Mouse (Mus musculus) CH12F3 (cell line): ENCODE measurements around the gene Tbx10.
"Not testable (repeated sequence)": the region's sequence is repeated elsewhere in the genome, so short reads cannot be mapped to it uniquely, and the experiment has no call there.

Source experiments
- in situ Hi-C: fragments of 300-500 bp; cut with MboI; formaldehyde crosslinking; loops from 2 replicates; pipeline ENCODE4 v1.14.3; 2020; ENCODE audit warnings: low sequenced_read_pairs

Tbx10 gene

GRCm38 (mm10) chr19:4040941-4041340 lies 48.4 kb downstream of the Tbx10 start:
- in situ Hi-C loops, result not testable (repeated sequence)

- in situ Hi-C loops, result not testable (repeated sequence)
These were observed 48.9 kb downstream of the Tbx10 start for GRCm38 (mm10) chr19:4041500-4041899.

- in situ Hi-C loops, result no loop called here
These were observed 49.6 kb downstream of the Tbx10 start for GRCm38 (mm10) chr19:4042124-4042523.

- in situ Hi-C loops, result not testable (repeated sequence)
These were observed 51.6 kb downstream of the Tbx10 start for GRCm38 (mm10) chr19:4044109-4044508.

GRCm38 (mm10) chr19:4045966-4046865 lies 53.7 kb downstream of the Tbx10 start, which contains the start of gene Gstp2:
Gene Gstp2 (minus strand): TSS chr19:4046023.
- in situ Hi-C loops, result no loop called here

- in situ Hi-C loops, result no loop called here
These were observed 54.3 kb downstream of the Tbx10 start for GRCm38 (mm10) chr19:4046866-4047254.

- in situ Hi-C loops, result no loop called here
These were observed 55.3 kb downstream of the Tbx10 start for GRCm38 (mm10) chr19:4047859-4048258.

- in situ Hi-C loops, result not testable (repeated sequence)
These were observed 56.5 kb downstream of the Tbx10 start for GRCm38 (mm10) chr19:4049069-4049468.
